Mouse (Mus musculus): ENCODE measurements around the gene 2010003K11Rik. TPM values are rescaled to one million over a fixed set of nuclear protein-coding genes. Genes with fewer than 3 reads are reported as not detected.

2010003K11Rik gene
- polyA plus RNA-seq, 1 experiment, result not detected

GRCm38 (mm10) chr19:4521426-4522050 is 23.2 kb upstream of the 2010003K11Rik start:
- Histone ChIP-seq H3K4me1 (ENCODE audit: control insufficient read depth, insufficient read depth, low read length) (peaks cover 4% of the 10 kb centered on the region), H3K27ac (ENCODE audit: insufficient read depth, low read length) (no peak overlapping the region), H3K4me3 (ENCODE audit: insufficient read depth, low read length) (no peak overlapping the region)
- TF ChIP-seq POLR2A (IDR thresholded peaks at IDR 0.05; ENCODE audit: extremely low read depth, insufficient read depth, low read length), result no peak
- no peak for TF ChIP-seq CTCF (IDR thresholded peaks at IDR 0.05; ENCODE audit: extremely low read depth, insufficient read depth, low read length)

- TF ChIP-seq CTCF (IDR thresholded peaks at IDR 0.05; ENCODE audit: extremely low read depth, insufficient read depth, low read length) (no peak), POLR2A (IDR thresholded peaks at IDR 0.05; ENCODE audit: extremely low read depth, insufficient read depth, low read length) (no peak)
- H3K4me3 ChIP-seq (ENCODE audit: insufficient read depth, low read length), result no peak overlapping the region
- no peak overlapping the region for H3K27ac ChIP-seq (ENCODE audit: insufficient read depth, low read length)
- peaks cover 4% of the 10 kb centered on the region for H3K4me1 ChIP-seq (ENCODE audit: control insufficient read depth, insufficient read depth, low read length)
These were observed 19.1 kb upstream of the 2010003K11Rik start for GRCm38 (mm10) chr19:4517483-4517882.

GRCm38 (mm10) chr19:4516288-4516687 is 17.9 kb upstream of the 2010003K11Rik start:
- no peak overlapping the region for H3K4me3 ChIP-seq (ENCODE audit: insufficient read depth, low read length)
- no peak overlapping the region for H3K27ac ChIP-seq (ENCODE audit: insufficient read depth, low read length)
- TF ChIP-seq CTCF (IDR thresholded peaks at IDR 0.05; ENCODE audit: extremely low read depth, insufficient read depth, low read length) (no peak), POLR2A (IDR thresholded peaks at IDR 0.05; ENCODE audit: extremely low read depth, insufficient read depth, low read length) (no peak)
- H3K4me1 ChIP-seq (ENCODE audit: control insufficient read depth, insufficient read depth, low read length), result peaks cover 5% of the 10 kb centered on the region

GRCm38 (mm10) chr19:4515746-4516145 is 17.4 kb upstream of the 2010003K11Rik start:
- Histone ChIP-seq H3K4me1 (ENCODE audit: control insufficient read depth, insufficient read depth, low read length) (peaks cover 5% of the 10 kb centered on the region), H3K4me3 (ENCODE audit: insufficient read depth, low read length) (no peak overlapping the region), H3K27ac (ENCODE audit: insufficient read depth, low read length) (no peak overlapping the region)
- TF ChIP-seq CTCF (IDR thresholded peaks at IDR 0.05; ENCODE audit: extremely low read depth, insufficient read depth, low read length) (no peak), POLR2A (IDR thresholded peaks at IDR 0.05; ENCODE audit: extremely low read depth, insufficient read depth, low read length) (no peak)

- TF ChIP-seq POLR2A (IDR thresholded peaks at IDR 0.05; ENCODE audit: extremely low read depth, insufficient read depth, low read length) (no peak), CTCF (IDR thresholded peaks at IDR 0.05; ENCODE audit: extremely low read depth, insufficient read depth, low read length) (no peak)
- Histone ChIP-seq H3K4me3 (ENCODE audit: insufficient read depth, low read length) (no peak overlapping the region), H3K27ac (ENCODE audit: insufficient read depth, low read length) (no peak overlapping the region), H3K4me1 (ENCODE audit: control insufficient read depth, insufficient read depth, low read length) (peaks cover 5% of the 10 kb centered on the region)
These were observed 15.0 kb upstream of the 2010003K11Rik start for GRCm38 (mm10) chr19:4513236-4513858.

- Histone ChIP-seq H3K4me3 (ENCODE audit: insufficient read depth, low read length) (peak overlapping the region; percentile 46), H3K27ac (ENCODE audit: insufficient read depth, low read length) (no peak overlapping the region), H3K4me1 (ENCODE audit: control insufficient read depth, insufficient read depth, low read length) (peaks cover 2% of the 10 kb centered on the region; the same call in 1 of the 2 replicates)
- TF ChIP-seq CTCF (IDR thresholded peaks at IDR 0.05; ENCODE audit: extremely low read depth, insufficient read depth, low read length) (no peak), POLR2A (IDR thresholded peaks at IDR 0.05; ENCODE audit: extremely low read depth, insufficient read depth, low read length) (no peak)
These were observed 12.9 kb upstream of the 2010003K11Rik start for GRCm38 (mm10) chr19:4511116-4511841.

GRCm38 (mm10) chr19:4509986-4510963 is 11.9 kb upstream of the 2010003K11Rik start, which contains the start of gene Pcx:
Pcx (plus strand) TSS chr19:4510472.
- Histone ChIP-seq H3K27ac (ENCODE audit: insufficient read depth, low read length) (no peak within 1 kb of the TSS), H3K4me3 (ENCODE audit: insufficient read depth, low read length) (peak within 1 kb of the TSS; percentile 46), H3K4me1 (ENCODE audit: control insufficient read depth, insufficient read depth, low read length) (peaks cover 2% of the 10 kb centered on the region; the same call in 1 of the 2 replicates)
- TF ChIP-seq POLR2A (IDR thresholded peaks at IDR 0.05; ENCODE audit: extremely low read depth, insufficient read depth, low read length) (peak; percentile 86), CTCF (IDR thresholded peaks at IDR 0.05; ENCODE audit: extremely low read depth, insufficient read depth, low read length) (no peak)

- TF ChIP-seq POLR2A (IDR thresholded peaks at IDR 0.05; ENCODE audit: extremely low read depth, insufficient read depth, low read length) (no peak), CTCF (IDR thresholded peaks at IDR 0.05; ENCODE audit: extremely low read depth, insufficient read depth, low read length) (no peak)
- Histone ChIP-seq H3K27ac (ENCODE audit: insufficient read depth, low read length) (no peak overlapping the region), H3K4me1 (ENCODE audit: control insufficient read depth, insufficient read depth, low read length) (peaks cover 2% of the 10 kb centered on the region; the same call in 1 of the 2 replicates), H3K4me3 (ENCODE audit: insufficient read depth, low read length) (no peak overlapping the region)
These were observed 9.4 kb upstream of the 2010003K11Rik start for GRCm38 (mm10) chr19:4507746-4508145.

- TF ChIP-seq POLR2A (IDR thresholded peaks at IDR 0.05; ENCODE audit: extremely low read depth, insufficient read depth, low read length) (no peak), CTCF (IDR thresholded peaks at IDR 0.05; ENCODE audit: extremely low read depth, insufficient read depth, low read length) (no peak)
- no peaks in the 10 kb centered on the region for H3K4me1 ChIP-seq (ENCODE audit: control insufficient read depth, insufficient read depth, low read length)
- H3K27ac ChIP-seq (ENCODE audit: insufficient read depth, low read length), result no peak overlapping the region
- H3K4me3 ChIP-seq (ENCODE audit: insufficient read depth, low read length), result no peak overlapping the region
These were observed 6.4 kb upstream of the 2010003K11Rik start for GRCm38 (mm10) chr19:4504830-4505229.
